Mouse (Mus musculus) G1E (cell line): ENCODE measurements at regions not wholly inside any gene's neighbourhood (a gene's known extent, or its start where the extent isn't known, plus 50 kb on each side); places are given as distances from the start of the nearest gene placed in this dataset.

Experiments
- CTCF ChIP-seq: IDR thresholded peaks from 2 replicates; pipeline ENCODE4 v1.5.1; 2012; ENCODE audit warnings: low read depth, low read length, inconsistent platforms, mixed read lengths
- GATA1 ChIP-seq: IDR thresholded peaks from 2 replicates; pipeline ENCODE4 v1.6.1; 2012; ENCODE audit warnings: borderline replicate concordance, low read length, inconsistent platforms, mixed read lengths
- GATA2 ChIP-seq: IDR thresholded peaks from 2 replicates; pipeline ENCODE4 v1.6.1; 2012; ENCODE audit warnings: low read depth, low read length, inconsistent platforms, borderline replicate concordance
- POLR2AphosphoS5 ChIP-seq: IDR thresholded peaks from 2 replicates; pipeline ENCODE4 v1.6.1; 2012; ENCODE audit warnings: low read depth, low read length, inconsistent platforms; ENCODE audit not compliant: insufficient replicate concordance
- TAL1 ChIP-seq: conservative IDR thresholded peaks from 2 replicates; pipeline ENCODE4 v1.6.1; 2012; ENCODE audit warnings: low read depth, low read length, inconsistent platforms, mixed read lengths

GRCm38 (mm10) chr13:59363428-59363827, 221.6 kb downstream of the Agtpbp1 start:
- TF ChIP-seq CTCF, result no peak
- no peak for TF ChIP-seq POLR2AphosphoS5
- no peak for TF ChIP-seq GATA1
- no peak for TF ChIP-seq TAL1
- no peak for TF ChIP-seq GATA2
